Mouse (Mus musculus): ENCODE data around the gene Zmynd12. TPM values are rescaled to one million over a fixed set of nuclear protein-coding genes. Genes with fewer than 3 reads are reported as not detected.

Zmynd12 gene
- total RNA-seq, 2 experiments from 2014 or later, result not detected

GRCm38 (mm10) chr4:119498319-119498848 is 75.8 kb downstream of the Zmynd12 start:
- DNase-seq, result no peak
- intact Hi-C loops (cut with DNase I), result no loop called here

DNA sequence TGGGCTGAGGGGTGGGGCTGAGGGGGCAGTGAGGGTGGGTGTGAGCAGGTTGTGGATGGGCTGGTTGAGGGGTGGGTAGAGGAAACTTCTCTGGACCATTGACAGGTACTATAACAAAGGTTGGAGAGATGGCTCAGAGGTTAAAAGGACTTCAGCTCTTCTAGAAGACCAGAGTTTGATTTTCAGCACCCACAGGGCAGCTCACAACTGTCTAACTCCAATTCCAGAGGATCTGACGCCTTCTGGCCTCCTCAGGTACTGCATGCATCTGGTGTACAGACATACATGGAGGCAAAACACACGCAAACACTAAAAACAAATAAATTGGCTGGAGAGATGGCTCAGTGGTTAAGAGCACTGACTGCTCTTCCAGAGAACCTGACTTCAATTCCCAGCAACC is 89.0 kb downstream of the Zmynd12 start:
- DNase-seq, result no peak
- intact Hi-C loops (cut with DNase I), result no loop called here

DNA sequence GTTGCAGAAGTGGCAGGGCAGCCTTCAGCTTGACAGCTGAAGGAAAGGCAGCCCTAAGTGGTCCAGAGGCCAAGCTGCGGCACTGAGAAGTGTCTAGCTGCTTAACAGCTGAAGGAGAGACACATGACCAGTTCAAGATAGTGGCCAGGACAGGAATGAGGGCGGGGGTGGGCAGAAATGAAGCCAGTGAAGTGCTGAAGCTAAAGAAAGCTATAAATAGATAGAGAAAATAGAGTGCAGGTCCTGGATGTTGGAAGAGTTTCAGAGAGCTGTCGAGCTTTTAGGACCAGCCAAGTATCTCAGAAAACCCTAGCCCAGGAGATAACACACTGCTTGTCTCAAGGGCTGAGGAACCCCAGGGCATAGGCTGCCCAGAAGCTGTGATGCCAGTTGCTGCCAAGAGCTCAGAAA is 90.1 kb downstream of the Zmynd12 start:
- intact Hi-C loops (cut with DNase I), result no loop called here
- DNase-seq, result peak; percentile 31 to 50

Other genes with a start within 250 kb of the Zmynd12 start
- gene Zfp691, start 248.6 kb upstream of the Zmynd12 start, total RNA-seq (2021), result 10 to 100 TPM; 19.4 to 22.3 TPM
- under 1 TPM in 1 of 2 experiments, not detected in 1; 0.12 TPM for gene Ermap, start 232.8 kb upstream of the Zmynd12 start, total RNA-seq (2021)
- 10 to 100 TPM; 30.0 to 30.9 TPM for gene Svbp, start 227.5 kb upstream of the Zmynd12 start, total RNA-seq (2021)
- gene Tmem269, start 204.6 kb upstream of the Zmynd12 start, total RNA-seq (2021), result not detected
- 10 to 100 TPM; 13.8 to 18.2 TPM for gene AU022252, start 190.1 kb upstream of the Zmynd12 start, total RNA-seq (2021)
- gene P3h1, start 189.9 kb upstream of the Zmynd12 start, total RNA-seq (2021), result 10 to 100 TPM; 23.5 to 24.7 TPM
- under 1 TPM; 0.17 to 0.43 TPM for gene Cldn19, start 167.4 kb upstream of the Zmynd12 start, total RNA-seq (2021)
- 100 to 1,000 TPM; 750 to 806 TPM for gene Ybx1, start 128.2 kb upstream of the Zmynd12 start, total RNA-seq (2021)
- gene Ppih, start 102.3 kb upstream of the Zmynd12 start, total RNA-seq (2021), result 10 to 100 TPM; 15.1 to 15.4 TPM
- gene Ccdc30, start 7.3 kb upstream of the Zmynd12 start, total RNA-seq (2021), result under 1 TPM; 0.35 to 0.65 TPM
- gene Ppcs, start 394 bp upstream of the Zmynd12 start, total RNA-seq (2021), result 10 to 100 TPM in 1 of 2 experiments, 1 to 10 TPM in 1; 9.6 to 17.0 TPM
- gene Rimkla, start 69.8 kb downstream of the Zmynd12 start, total RNA-seq (2021), result 1 to 10 TPM; 1.3 to 1.5 TPM
- gene Foxj3, start 114.2 kb downstream of the Zmynd12 start, total RNA-seq (2021), result 10 to 100 TPM; 41.6 to 44.0 TPM
- gene Frg2f1, start 116.7 kb downstream of the Zmynd12 start, total RNA-seq (2021), result 1 to 10 TPM; 4.8 to 7.9 TPM
- not detected for gene Guca2a, start 214.9 kb downstream of the Zmynd12 start, total RNA-seq (2021)
- not detected for gene Guca2b, start 236.1 kb downstream of the Zmynd12 start, total RNA-seq (2021)